Mouse (Mus musculus) embryo, embryonic 9.5 days (tissue): ENCODE data around the gene Olfr605.
"Not testable (repeated sequence)": the region's sequence is repeated elsewhere in the genome, so short reads cannot be mapped to it uniquely, and the experiment has no call there.

Source experiments
- DNase-seq: peaks from one replicate; pipeline ENCODE4 v3.0.0-alpha.2; 2017; ENCODE audit errors: extremely low spot score

The Olfr605 gene

DNA sequence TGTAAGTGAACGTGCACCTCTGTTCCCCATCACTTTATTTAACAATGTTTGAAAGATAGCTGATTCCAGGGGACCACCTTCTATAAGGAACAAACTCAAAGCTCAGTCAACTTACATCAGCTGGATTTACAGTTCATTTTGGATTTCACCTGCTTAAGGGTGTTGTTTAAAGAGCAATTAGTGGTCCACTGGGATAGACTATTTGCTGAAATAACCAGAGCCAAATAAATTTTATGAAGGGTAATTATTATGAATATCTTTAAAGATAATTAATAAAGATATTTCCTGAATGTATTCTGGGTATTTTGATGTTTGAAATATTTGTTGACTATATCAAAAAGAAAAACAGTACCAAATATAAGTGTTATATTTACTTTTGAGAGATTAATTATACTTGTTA, at the start of gene Olfr605:
Olfr605 (minus strand) TSS at position 101 of the 400 bp plus-strand sequence.
- DNase-seq = no peak

GRCm38 (mm10) chr7:103477106-103477505, 31.9 kb upstream of the Olfr605 start:
- not testable (repeated sequence) for DNase-seq

DNA sequence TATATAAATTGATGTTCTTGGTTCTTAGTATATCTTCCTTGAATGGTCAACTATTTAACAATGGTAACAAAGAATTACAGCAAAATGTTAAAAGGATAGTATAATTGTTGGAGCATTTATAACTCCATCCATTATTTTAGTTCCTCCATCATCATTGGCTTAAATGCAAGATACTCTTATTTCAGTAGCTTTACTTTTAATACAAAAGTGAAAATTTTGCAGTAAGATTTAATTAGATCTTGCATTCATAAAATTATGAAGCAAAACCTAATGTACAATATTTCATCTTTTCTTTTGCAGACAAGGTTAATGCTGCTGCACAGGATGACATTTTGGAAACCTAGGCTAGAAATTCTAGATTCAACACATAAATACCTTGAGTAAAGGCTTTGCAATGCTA, 24.3 kb upstream of the Olfr605 start, which contains the start of gene Olfr608:
Olfr608 (plus strand) TSS at position 301 of the 400 bp plus-strand sequence.
- no peak for DNase-seq

DNA sequence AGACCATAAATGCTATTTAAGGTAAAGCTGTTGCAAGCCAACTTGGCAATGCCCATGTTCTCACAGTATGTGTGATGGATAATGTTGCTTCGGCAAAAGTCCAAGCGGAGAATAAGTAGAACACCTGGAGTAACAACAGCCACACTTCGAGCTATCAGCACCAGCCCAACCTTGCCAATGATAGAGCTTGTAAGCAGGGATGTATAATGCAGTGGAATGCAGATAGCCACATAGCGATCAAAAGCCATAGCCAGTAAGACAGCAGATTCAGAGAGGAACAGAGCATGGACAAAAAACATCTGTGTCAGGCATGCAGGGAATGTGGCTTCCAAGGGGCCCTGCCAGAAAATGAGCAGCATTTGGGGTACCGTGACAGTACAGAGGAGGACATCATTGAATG, 15.4 kb upstream of the Olfr605 start:
- DNase-seq = no peak

DNA sequence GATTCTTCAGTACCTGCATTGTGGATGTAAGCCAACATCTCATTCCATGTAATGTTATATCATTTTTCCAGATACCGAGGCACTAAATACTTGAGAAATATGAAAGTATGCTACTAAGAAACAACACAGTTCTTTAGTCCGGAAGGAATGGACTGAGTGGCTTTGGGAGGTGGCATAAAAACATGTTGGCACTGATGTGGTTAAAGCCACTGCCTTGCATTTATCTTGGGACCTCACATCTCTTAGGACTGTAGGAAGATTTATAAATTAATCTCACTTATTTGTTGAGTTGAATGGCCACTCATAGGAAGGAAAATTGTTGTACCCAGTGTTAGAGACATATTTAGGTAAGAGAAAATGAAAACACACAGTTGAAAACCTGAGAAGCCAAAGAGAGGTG, 3.5 kb upstream of the Olfr605 start, which contains the start of gene Olfr606:
Olfr606 (plus strand) TSS at position 301 of the 400 bp plus-strand sequence.
- no peak for DNase-seq

- not testable (repeated sequence) for DNase-seq
Observed at GRCm38 (mm10) chr7:103414772-103415171, 30.5 kb downstream of the Olfr605 start, which contains the start of gene Usp17lc. Usp17lc (plus strand) TSS chr7:103415072.

DNA sequence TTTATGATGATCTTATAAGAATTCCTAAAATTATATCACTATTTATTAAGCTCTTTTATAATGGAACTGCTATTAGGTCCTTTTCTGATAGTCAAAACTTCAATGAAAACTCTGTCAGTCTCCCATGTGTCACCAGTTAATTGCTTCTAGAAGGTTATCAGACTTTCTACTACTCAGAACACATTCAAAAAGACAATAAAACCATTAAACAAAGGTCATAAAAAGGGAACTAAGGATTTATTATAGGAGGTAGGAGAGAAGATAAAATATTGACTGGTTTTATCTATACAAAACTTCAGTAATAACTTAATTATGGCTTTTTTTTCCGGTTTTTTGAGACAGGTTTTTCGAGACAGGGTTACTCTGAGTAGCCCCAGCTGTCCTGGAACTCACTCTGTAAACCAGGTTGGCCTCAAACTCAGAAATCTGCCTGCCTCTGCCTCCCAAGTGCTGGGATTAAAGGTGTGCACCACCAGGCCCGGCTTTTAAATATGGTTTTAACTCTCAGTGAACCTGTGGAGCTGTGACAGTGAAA, 38.7 kb downstream of the Olfr605 start:
- not testable (repeated sequence) for DNase-seq

DNA sequence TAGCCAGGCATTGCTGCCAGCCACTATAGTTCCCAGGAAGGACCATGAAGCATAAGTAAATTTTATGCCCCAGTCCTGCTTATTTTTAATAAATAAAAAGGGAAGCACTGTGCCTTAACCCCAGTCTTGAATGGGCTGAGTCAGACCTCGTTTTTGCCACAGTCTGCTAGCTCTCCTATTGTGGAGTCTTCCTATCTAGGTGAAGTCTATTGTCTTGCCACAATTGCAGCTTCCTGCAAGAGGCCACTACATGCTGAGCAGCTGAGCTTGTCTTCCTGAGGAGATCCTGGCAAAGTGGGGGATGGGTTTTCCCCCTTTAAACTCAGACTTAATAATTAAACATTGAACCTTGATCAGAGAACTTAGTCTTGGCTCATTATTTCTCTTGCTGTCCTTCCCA, 46.3 kb downstream of the Olfr605 start:
- no peak for DNase-seq

DNA sequence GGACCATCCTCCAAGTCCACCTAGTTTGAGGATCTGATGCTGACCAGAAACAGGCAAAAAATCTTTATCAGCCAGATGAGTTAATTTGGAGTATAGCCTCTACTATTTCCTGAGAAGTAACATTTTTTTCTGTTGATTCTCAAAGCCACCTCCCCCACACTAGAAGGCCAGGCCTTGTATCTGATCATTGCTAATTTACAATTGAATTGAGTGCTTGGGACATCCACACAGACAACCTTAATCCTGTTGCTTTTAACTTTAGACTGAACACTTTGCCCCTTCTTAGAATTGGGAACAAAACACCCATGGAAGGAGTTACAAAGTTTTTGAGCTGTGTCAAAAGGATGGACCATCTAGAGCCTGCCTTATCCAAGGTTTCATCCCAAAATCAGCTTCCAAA, 47.5 kb downstream of the Olfr605 start:
- no peak for DNase-seq
